Mouse (Mus musculus) B cell, adult 2 months (primary cell): Measurements from ENCODE around the gene Tex29.
"Not testable (repeated sequence)": the region's sequence is repeated elsewhere in the genome, so short reads cannot be mapped to it uniquely, and the experiment has no call there.

Experiments used
- DNase-seq, 2 experiments: peaks; one replicate each; pipeline ENCODE4 v3.0.0; 2022

Gene Tex29

GRCm38 (mm10) chr8:11831939-11832338 is 8.3 kb upstream of the Tex29 start:
- no peak for DNase-seq

- DNase-seq, result no peak
These were observed 7.1 kb upstream of the Tex29 start for GRCm38 (mm10) chr8:11833157-11833556.

GRCm38 (mm10) chr8:11834200-11834599 is 6.1 kb upstream of the Tex29 start:
- no peak for DNase-seq

GRCm38 (mm10) chr8:11834691-11835090 is 5.6 kb upstream of the Tex29 start:
- DNase-seq, result no peak

GRCm38 (mm10) chr8:11841571-11841970 is 1.3 kb downstream of the Tex29 start:
- DNase-seq, result no peak

- DNase-seq, result no peak
These were observed 2.5 kb downstream of the Tex29 start for GRCm38 (mm10) chr8:11842757-11843156.

GRCm38 (mm10) chr8:11843677-11844315 is 3.5 kb downstream of the Tex29 start:
- no peak for DNase-seq

GRCm38 (mm10) chr8:11844316-11844685 is 4.0 kb downstream of the Tex29 start:
- no peak for DNase-seq

GRCm38 (mm10) chr8:11846807-11847206 is 6.5 kb downstream of the Tex29 start:
- DNase-seq, result no peak

- DNase-seq, result no peak
These were observed 27.6 kb downstream of the Tex29 start for GRCm38 (mm10) chr8:11867832-11868231.

GRCm38 (mm10) chr8:11874227-11874626 is 34.0 kb downstream of the Tex29 start:
- not testable (repeated sequence) for DNase-seq

- DNase-seq, result no peak
These were observed 44.4 kb downstream of the Tex29 start for GRCm38 (mm10) chr8:11884646-11885045.

GRCm38 (mm10) chr8:11885881-11886699 is 45.8 kb downstream of the Tex29 start:
- no peak for DNase-seq

- DNase-seq, result no peak
These were observed 46.5 kb downstream of the Tex29 start for GRCm38 (mm10) chr8:11886824-11887223.

- DNase-seq, result no peak
These were observed 49.1 kb downstream of the Tex29 start for GRCm38 (mm10) chr8:11889156-11890018.

- no peak for DNase-seq
These were observed 52.5 kb downstream of the Tex29 start for GRCm38 (mm10) chr8:11892756-11893155.

- no peak for DNase-seq
These were observed 55.9 kb downstream of the Tex29 start for GRCm38 (mm10) chr8:11896022-11896662.

- no peak for DNase-seq
These were observed 56.4 kb downstream of the Tex29 start for GRCm38 (mm10) chr8:11896677-11897076.

- DNase-seq, result no peak
These were observed 58.5 kb downstream of the Tex29 start for GRCm38 (mm10) chr8:11898814-11899213.
